Mouse (Mus musculus) natural killer cell, adult 2 months (primary cell): ENCODE measurements around the gene Gpr157.
A peak's percentile ranks its signal among the peaks of the same experiment; 100 is the strongest.

Experiments
- DNase-seq, 2 experiments: peaks; one replicate each; pipeline ENCODE4 v3.0.0; 2022; ENCODE audit warnings: low spot score in 2 of 2

Gene Gpr157

DNA sequence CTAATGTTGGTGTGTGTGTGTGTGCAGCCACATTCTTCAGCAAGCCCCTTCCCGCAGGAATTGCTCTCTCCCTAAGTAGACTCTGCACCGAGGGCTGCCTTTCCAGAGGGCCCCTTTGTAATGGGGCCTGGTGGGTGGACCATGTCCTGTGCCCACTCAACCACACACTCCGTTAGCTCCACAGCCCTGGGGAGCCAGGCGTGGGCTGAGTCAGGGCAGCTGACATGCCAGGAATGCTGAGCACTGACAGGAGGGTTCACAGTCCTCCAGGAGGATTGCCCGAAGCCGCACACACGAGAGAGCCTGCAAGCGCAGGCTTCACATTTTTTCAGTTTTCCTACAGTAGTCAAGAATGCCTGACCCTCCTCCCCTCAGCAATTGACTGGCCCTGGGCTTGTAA lies 17.0 kb upstream of the Gpr157 start:
- DNase-seq, result no peak

DNA sequence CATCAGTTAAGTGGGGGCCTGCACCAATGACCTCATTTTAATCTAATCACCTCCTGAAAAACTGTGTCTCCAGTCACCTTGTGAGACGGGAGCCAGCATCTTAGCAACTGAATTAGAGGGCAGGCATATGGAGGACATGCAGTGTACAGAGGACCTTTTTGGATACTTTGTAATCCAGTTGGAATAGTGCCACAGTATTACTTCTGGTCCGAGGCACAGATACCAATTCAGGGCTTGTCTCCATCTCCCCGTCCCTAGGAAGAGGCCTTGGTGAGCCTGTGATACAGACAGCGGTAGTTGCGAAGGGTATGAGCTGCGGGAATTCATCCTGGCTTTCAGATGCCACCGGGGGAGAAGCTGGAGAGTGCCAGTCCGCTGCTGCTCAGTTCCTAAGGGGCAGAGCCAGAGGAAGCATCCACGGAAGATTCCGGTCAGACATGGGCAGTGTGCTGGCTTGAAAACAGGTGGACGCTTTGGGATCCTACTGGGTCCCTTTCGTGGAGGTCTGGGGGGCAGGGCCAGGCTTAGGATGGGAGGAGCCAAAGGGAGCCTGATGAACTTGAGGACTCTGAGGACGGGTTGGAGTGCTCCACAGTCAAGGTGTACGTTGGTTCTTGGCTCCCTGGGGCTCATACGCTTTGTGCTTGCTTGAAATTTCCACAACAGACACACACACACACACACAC lies 14.6 kb upstream of the Gpr157 start:
- DNase-seq, result no peak

DNA sequence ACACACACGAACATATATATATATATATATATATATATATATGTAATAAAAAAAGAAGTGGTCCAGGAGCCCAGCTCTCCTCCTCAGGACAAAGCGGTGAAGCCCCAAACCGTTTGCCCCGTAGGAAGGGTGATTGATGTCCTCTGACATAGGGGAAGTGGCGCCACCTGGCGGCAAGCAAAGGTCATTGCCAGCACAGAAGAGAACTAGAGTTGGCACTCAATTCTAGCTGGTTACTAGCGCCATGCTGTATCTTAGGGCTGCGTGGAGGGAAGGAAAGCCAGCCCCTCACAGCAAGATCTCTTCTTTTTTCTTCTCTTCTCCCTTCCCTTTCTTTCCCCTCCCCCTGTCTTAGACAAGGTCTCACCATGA lies 14.1 kb upstream of the Gpr157 start:
- DNase-seq, result peak in 1 of 2 experiments; percentile 44

DNA sequence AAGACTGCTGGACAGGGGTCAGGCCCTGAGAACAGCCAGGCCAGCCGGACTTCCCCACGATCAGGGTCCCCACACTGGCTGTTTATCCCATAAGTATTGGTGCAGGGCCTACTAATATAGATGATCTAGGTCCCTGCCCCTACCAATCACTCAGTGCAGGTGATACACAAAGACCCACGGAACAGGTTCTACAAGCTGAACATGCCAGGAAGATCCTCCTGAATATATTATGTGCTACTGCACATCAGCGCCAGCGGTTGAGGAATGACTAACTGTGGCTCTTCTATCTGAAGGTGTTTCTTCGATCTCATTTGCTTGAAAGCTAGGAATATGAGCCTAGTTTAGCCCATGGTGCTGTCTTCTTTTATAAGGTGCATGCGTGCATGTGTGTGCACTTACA lies 11.8 kb upstream of the Gpr157 start:
- DNase-seq, result no peak

DNA sequence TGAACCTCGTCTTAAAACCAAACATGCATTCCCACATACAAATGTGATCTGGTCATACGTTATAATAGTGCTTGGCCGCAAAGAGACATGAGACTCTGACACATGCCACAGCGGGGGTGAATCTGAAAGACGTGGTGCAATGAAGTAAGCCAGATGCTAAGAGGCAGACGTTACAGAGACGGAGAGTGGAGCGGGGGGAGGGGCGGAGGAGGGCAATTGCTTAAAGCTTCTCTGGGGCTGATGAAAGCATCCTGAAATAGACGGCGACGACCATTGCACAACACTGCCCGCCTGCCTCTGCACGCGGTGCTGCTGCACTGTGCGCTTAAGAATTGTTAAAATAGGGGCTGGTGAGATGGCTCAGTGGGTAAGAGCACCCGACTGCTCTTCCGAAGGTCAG lies 11.0 kb upstream of the Gpr157 start:
- no peak for DNase-seq

DNA sequence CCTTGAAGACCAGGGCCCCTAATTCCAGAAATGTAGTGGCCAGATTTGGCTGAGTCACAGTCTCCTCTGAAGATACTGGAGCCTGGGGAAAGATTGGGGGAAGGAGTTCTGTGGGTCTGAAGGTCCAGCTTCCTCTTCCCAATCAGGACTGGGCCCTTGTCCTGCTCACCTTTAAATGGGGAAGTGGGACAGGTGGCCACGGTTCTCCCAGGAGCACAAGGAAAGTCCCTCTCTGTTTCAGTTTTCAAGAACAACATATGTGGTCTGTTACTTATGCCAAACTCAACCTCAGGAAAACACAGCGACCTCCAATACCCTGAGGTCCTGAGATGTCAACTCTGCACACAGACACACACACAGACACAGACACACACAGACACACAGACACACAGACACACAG lies 8.5 kb upstream of the Gpr157 start:
- DNase-seq, result no peak

DNA sequence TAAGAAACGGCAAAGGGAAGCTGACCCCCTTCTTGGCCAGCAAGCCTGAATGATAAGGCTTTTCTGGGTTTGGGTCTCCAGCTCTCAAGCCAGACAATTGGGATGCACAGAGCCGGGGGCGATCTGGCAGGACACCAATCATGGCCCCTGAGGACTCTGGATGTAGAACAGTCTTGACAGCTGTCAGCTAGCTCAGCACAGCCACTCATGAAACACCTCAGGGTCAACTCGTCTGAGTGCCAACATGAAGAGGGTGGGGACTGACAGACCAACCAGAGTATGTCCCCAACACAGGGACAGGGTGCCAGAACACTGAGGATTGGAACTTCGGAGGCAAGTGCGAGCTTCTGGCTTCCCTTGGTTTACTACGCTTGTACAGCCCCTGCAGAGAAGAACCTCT lies 7.9 kb upstream of the Gpr157 start:
- no peak for DNase-seq

DNA sequence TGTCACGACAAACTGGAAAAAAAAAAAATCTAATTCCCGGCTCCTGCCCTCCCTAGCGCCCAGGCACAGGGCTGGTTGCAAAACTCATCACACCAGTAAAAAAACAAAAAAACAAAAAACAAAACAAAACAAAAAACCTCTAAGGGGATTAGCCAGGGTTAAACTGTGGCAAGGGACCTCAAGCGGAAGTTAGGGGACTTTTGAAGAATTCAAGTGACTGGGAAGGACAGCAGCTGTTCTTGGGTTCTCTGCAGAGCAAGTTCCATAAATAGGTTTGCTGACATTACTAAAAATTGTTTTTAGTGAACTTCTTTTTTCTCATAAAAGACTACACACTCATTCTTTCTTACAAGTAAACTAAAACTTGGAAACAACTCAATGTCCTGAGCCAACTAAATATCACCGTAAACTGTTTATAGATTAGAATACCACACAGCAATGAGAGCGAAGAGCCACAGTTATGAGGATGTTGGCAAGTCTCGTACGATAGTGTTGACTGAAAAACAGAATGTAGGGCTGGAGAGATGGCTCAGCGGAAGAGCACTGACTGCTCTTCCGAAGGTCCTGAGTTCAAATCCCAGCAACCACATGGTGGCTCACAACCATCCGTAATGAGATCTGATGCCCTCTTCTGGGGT lies 6.7 kb upstream of the Gpr157 start:
- DNase-seq, result no peak

DNA sequence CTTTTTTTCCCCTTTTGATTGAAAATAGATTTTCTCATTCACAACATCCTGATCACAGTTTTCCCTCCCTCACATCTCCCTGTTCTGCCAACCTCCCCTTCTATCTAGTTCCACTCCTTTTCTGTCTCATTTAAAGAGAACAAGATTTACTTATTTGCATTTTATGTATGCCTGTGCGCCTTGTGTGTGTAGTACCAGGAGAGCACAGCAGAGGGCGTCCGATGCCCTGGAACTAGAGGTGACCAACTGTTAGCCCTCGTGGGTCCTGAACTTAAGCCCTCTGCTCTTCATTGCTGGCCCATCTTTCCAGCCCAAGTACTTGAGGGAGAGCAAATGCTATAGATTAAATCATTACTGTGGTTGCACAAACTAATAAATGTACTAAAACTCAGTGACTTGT lies 1.8 kb upstream of the Gpr157 start:
- DNase-seq, result no peak

DNA sequence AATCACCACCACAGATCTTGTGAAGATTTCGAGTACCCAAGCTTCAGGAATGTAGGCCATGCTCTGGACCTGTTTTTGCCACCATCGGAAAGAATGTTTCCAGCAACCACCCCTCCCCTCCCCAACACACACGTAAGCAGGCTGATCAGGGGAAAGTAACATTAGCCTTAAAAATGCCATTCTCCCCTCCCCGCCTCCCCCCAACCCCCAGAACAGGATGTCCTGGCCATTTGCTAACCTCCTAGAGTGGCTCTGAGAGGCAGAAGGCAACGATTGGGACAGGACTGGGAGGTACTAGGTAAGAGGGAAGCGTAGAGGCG lies 364 bp upstream of the Gpr157 start:
- DNase-seq, result no peak

DNA sequence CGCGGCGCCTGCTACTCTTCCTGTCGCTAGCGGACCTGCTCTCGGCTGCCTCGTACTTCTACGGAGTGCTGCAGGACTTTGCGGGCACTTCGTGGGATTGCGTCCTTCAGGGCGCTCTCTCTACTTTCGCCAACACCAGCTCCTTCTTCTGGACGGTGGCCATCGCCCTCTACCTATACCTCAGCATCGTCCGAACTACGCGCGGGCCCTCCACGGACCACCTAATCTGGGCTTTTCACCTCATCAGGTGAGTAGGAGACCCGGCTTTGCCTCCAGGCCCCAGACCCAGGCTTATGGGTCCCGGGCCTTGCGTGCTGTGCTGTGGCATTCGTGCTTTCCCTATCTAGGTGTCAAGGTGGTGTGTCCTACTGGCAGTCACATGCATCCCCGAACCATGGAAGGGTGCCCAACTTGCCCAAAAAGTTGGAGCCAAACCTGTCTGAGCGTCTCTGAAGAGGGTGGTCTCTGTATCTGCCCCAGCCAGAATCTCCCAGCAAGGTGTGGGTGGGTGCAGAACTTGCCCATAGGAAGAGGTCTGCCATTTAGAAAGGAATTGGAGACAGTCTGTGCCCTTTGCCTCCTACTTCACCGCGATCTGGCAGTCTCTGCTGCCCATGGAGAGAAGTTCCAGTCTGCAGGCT lies 845 bp downstream of the Gpr157 start:
- no peak for DNase-seq

DNA sequence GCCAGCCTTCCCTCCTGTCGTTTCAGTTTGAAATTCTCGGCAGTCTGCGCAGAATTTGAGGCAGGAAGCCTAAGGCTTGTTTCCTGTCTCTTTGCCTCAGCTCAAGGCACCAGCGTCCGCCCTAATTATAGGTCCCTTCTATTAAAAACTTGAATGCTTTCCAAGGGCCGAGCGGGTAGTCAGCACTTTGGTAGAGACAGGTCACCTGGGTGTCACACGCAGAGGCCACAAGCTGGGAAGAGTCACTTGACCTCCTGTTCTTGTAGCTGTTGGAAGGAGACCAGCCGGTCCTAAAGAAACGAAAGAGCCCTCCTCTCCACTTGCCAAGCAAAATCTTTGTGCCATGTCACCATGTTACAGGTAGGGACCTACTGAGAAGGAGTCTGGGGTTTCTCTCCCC lies 2.0 kb downstream of the Gpr157 start:
- no peak for DNase-seq

DNA sequence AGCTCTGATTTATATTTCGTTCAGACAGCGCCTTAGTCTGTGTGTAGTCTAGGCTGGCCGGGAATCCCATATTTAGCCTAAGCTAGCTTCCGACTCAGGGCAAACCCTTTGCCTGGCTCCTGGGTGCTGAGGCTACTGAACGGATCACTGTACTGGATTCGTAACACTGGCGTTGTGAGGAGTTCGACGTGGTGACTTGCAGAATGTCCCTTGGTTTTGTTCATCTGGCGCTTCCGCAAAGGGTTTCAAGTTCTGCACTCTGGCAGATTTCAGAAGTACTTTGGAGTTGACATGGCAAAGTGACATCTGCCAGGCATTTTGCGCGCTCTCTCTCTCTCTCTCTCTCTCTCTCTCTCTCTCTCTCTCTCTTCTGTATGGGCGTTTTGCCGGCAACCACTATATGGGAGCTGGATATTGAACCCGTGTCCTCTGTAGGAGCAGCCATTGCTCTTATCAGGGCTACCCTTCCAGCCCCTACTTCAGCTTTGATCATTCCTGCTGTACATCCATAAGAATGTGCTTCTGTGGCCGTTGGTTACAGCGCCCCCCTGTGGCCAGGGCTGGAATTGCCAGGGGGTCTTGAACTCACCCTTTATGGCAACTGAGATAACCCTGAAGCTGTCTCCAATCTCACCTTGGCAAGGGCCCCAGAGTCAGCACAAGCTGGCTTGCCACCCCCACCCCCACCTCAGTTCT lies 4.9 kb downstream of the Gpr157 start:
- peak; percentile 28 to 63 for DNase-seq

DNA sequence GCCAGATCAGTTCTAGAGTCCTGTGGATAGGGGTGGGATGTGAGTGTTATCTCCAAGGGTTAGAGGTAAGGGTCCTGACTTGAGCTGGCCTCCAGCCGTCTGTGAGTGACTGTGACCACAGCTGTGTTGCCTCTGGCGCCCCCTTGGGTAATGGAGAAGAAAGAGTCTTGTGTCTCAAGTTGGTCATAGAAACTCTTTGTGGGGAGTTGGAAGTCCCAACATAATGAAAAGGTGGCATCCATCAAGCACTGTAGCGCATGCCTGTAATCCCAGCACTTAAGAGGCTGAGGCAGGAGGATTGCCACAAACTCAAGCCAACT lies 5.4 kb downstream of the Gpr157 start:
- DNase-seq, result no peak

DNA sequence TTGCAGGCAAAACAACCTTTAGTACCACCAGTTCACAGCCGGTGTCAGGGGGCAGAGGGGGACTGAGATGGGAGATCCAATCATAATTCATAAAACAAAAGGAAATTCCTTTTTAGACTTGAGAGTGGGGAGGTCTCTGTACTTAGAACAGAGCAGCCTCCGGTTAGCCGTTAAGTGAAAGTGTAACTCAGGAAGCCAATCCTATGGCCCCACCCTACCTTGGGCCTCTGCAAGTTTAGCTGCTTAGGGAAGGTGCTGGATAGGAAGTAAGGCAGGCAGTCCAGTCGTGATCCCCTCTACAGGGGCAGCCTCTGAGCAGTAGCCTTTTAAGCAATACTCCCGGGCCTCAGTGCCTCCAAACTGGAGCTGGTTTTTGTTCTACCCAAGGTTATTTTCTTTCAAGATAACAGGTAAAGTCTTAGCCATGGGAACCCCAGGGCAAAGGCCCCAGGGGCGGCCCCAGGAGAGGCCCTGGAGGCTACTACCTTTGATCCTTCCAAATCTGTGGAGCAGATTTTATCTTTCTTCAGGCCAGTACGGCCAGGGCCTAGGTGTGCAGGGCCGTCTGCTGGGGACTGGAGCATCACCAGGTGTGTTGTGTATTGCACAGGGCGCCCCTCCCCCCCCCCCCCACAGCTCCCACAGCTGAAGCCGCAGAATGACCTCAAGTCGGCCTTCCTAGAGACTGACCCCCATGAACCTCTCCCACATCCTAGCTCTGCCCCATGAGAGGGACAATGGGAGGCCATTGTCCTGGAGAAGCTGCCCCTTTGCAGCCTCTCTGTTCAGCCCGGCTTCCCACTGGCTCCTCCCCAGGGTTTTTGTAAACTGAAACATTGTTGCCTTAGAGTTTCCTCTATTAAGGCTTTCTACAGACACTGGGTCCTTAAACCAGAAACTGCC lies 6.6 kb downstream of the Gpr157 start:
- DNase-seq, result no peak

DNA sequence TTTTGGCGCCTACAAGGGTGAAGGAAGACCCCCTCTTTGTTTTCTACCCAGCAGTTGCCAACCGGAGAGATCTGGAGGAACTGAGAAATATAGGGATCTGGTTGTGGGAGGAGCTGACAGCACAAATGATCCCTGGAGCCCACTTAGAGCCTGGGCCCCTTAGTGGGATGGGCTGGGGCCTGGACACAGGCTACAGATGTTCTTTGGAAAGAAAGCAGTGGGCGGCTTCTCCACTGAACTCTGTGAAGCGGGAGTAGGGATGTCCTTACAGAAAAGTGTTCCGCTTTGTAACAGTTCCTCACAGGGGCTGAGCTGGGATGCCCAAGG lies 7.3 kb downstream of the Gpr157 start:
- DNase-seq, result no peak

DNA sequence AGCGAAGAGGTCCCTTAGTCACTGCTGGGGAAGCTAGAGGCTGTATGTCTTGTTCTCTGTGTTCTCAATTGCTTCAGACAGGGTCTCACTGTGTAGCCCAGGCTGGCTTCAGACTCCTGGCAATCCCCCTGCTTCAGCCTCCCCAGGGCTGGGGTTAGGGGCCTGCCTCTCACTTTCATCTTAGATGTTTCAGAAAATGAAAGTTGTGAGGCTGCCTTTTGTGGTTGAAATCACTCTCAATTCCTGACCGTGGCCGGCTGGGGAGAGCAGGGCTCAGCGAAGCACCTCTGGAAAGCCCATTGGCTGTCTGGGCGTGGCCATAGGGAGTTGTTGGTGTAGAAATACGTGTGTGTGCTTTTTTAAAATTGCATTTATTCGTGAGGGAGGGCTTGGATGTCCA lies 9.1 kb downstream of the Gpr157 start:
- DNase-seq, result no peak

DNA sequence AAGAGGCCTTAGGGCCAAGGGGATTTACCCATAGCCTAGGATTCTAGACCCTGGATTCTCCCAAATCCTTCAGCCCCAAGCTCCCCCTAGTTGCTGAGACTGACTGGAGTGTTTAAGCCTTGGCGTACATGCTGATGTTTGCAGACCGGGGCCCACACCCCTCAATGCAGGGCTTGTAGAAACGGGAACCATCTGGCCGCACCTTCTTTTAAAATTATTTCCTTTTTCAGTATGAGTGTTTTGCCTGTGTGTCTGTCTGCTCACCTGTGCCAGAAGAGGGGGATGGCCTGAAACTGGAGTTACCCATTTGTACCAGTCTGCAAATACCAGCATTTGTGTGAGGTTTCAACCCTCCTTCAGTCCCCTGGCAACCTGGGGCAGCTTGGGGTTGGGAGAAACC lies 10.7 kb downstream of the Gpr157 start:
- DNase-seq, result no peak

DNA sequence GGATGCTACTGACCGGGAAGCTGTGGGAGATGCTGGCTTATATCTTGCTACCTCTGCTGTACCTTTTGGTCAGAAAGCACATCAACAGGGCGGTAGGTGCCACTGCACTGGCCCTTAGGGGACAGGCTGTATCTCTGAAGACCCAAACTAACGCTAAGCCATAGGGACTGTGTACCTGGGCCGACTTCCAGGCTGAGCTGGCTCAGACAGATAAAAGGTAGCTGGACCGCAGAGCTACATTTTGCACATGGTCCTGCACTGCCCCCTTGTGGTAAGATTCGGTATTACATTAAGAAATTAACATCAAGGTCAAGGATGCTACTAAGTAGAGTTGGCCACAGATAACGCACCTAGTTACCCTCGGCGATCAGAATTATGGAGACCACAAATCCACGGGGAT lies 11.7 kb downstream of the Gpr157 start:
- peak; percentile 62 to 65 for DNase-seq

DNA sequence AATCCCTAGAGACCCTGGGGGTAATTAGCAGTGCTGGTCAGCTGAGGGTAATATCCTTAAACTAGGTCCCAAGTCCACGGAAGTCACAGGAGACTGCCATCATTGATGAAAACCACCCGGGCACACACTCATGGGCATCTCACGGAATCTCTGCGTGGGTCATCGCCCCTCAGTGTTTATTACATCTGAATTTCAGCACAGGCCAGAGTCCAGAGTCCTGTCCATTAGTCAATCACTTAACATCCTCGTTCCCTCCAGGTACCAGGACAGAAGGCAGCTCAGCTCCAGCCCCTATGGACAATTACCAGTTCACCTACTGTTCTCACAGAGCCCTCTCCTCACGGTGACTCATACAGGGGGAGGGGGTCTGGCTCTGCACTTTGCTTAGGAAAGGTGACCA lies 15.7 kb downstream of the Gpr157 start:
- no peak for DNase-seq

DNA sequence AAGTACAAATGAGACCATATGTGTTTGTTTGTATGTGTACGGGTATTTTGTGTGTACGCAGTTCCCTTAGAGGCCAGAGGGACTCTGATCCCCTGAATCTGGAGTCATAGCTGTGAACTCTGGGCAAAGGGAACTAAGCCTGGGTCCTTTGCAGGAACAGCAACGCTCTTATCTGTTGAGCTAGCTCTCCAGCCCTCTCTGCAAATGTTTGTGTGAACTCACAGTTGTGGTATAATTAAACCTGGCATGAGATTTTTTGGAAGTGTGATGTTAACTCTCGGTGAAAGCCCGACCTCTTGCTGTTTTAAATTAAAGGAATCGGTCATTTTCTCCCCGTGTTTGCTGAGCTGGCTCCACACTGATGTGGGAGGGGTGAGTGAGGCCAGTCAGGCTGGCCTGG lies 18.5 kb downstream of the Gpr157 start:
- DNase-seq, result no peak

DNA sequence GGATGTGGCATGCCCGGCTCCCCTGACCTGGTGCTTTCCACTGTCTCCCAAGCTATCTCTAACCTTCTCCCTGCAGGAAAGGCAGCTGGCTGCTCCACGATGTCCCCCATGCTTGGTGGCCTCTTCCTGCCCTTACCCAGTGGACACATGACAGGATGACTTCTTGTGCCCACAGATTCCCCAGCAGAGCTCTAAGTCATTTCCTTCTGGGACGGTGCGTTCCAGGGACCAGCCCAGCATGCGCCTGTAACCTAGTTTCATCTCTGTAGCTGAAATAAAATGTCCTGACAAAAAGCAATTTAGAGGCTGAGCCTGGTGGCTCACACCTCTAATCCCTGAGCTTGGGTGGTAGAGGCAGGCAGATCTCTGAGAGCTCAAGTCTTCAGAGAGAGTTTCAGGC lies 19.5 kb downstream of the Gpr157 start:
- no peak for DNase-seq
